Mouse (Mus musculus) C2C12 (cell line): Measurements from ENCODE around the gene Selenok.

Experiments
- CEBPB ChIP-seq: IDR thresholded peaks from one replicate; pipeline ENCODE4 v1.6.1; 2011; ENCODE audit warnings: low read depth, mild to moderate bottlenecking, control low read depth, moderate library complexity
- CTCF ChIP-seq: IDR thresholded peaks from one replicate; pipeline ENCODE4 v1.5.1; 2011; ENCODE audit not compliant: control insufficient read depth, insufficient read depth, insufficient read length
- FOSL1 ChIP-seq: IDR thresholded peaks from one replicate; pipeline ENCODE4 v1.8.0; 2011; ENCODE audit warnings: mild to moderate bottlenecking, low read length; ENCODE audit not compliant: poor library complexity, insufficient read depth, severe bottlenecking
- MYOD1 ChIP-seq: IDR thresholded peaks from one replicate; pipeline ENCODE4 v1.6.1; 2011; ENCODE audit warnings: low read depth; ENCODE audit not compliant: control insufficient read depth, insufficient read length
- MYOG ChIP-seq: IDR thresholded peaks from one replicate; pipeline ENCODE4 v1.6.1; 2011; ENCODE audit not compliant: control insufficient read depth, insufficient read length; ENCODE audit errors: extremely low read depth
- USF1 ChIP-seq: IDR thresholded peaks from one replicate; pipeline ENCODE4 v1.6.1; 2011; ENCODE audit warnings: low read depth, mild to moderate bottlenecking, control low read depth, moderate library complexity

- TF ChIP-seq CTCF (no peak), MYOG (no peak), FOSL1 (no peak), MYOD1 (no peak), USF1 (no peak), CEBPB (no peak)
These were observed 49.8 kb downstream of the Selenok start for GRCm38 (mm10) chr14:30017794-30018462.
